Comparison of ENCODE assay signal across 8 mouse cellular contexts in the genomic region with DNA sequence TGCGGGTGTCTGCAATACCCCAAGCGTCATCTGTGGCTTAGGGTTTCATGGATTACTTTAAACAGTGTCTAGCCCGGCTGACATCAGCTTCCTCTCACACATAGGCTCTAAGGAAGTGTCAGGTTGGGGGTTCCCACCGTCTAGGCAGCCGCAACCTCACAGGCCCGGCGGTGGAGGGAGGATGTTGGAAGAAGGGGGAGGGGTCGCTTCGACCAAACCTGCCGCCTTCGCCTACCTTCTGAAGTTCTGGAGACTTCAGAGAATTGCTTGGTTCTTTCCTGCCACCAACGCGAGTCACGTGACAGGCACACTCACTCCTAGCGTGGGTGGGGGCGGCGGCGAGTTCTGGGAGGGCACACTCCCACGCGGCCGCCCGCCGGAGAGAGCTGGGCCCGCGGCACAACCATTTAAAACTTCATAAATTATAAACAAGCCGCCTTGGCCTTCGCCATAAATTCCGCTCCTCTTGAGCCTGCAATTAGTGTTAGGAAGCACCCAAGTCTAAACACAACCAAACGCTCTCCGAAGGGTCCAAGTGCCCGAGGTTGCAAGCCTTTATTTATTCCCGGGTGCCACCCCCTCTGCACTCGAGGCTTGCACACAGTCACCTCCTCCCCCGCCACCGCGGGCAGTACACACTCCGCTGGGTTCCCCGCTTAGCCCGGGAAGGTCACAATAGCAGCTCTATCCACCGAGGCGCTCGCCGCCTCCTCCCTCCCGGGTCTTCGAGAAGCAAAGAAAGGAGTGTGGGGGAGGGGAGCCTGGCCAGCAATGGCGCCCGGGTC. TPM values are rescaled to one million over a fixed set of nuclear protein-coding genes. Genes with fewer than 3 reads are reported as not detected.
DNase-seq lines count a peak whose midpoint lies in the region; ATAC-seq lines count a peak whose summit lies in the region.

No protein-coding gene starts in this region.

- peak overlapping the region; percentile 50 for H3K4me2 ChIP-seq in forebrain, embryonic 11.5 days (ENCODE audit: low read depth, low read length, severe bottlenecking)
- H3K4me2 ChIP-seq in midbrain, embryonic 13.5 days (replicated peaks) = peak overlapping the region; percentile 48

- DNase-seq in ovary, postnatal 36 days (ENCODE audit: low spot score) = peak; percentile 66
- no peak for DNase-seq in ovary, postnatal 14 days (ENCODE audit: low spot score)
- DNase-seq in forebrain, embryonic 11.5 days (ENCODE audit: low spot score) = peak; percentile 82
- peak; percentile 64 for DNase-seq in kidney, adult 18-20 months
- DNase-seq in thymus, postnatal 4 days = peak; percentile 51
- no peak for DNase-seq in right cerebral cortex, postnatal 10 days (ENCODE audit: low spot score in 2 of 2)
- DNase-seq in urinary bladder, postnatal 14 days (ENCODE audit: low spot score) = no peak

- H3K27me3 ChIP-seq in forebrain, embryonic 11.5 days (ENCODE audit: control insufficient read depth, insufficient read depth, low read length) = peaks cover 98% of the 10 kb centered on the region
- peaks cover 98% of the 10 kb centered on the region for H3K27me3 ChIP-seq in midbrain, embryonic 13.5 days

- no peak overlapping the region for H3K9ac ChIP-seq in forebrain, embryonic 11.5 days (ENCODE audit: low read length)
- no peak overlapping the region for H3K9ac ChIP-seq in midbrain, embryonic 13.5 days (replicated peaks)

- no peak overlapping the region for H3K27ac ChIP-seq in forebrain, embryonic 11.5 days (ENCODE audit: low read depth, low read length)
- H3K27ac ChIP-seq in midbrain, embryonic 13.5 days = no peak overlapping the region

- WGBS in forebrain, embryonic 11.5 days = under 1% methylated on average over 47 of the region's 47 CpGs
- under 1% methylated on average over 47 of the region's 47 CpGs for whole genome bisulfite sequencing in midbrain, embryonic 13.5 days

- no peaks in the 10 kb centered on the region for H3K36me3 ChIP-seq in forebrain, embryonic 11.5 days (ENCODE audit: control insufficient read depth, insufficient read depth, low read length)
- H3K36me3 ChIP-seq in midbrain, embryonic 13.5 days = no peaks in the 10 kb centered on the region

- no peaks in the 10 kb centered on the region for H3K9me3 ChIP-seq in forebrain, embryonic 11.5 days (ENCODE audit: control insufficient read depth, low read length)
- no peaks in the 10 kb centered on the region for H3K9me3 ChIP-seq in midbrain, embryonic 13.5 days

- H3K4me1 ChIP-seq in forebrain, embryonic 11.5 days (replicated peaks; ENCODE audit: control insufficient read depth, insufficient read depth, low read length) = peaks cover 17% of the 10 kb centered on the region
- peaks cover 26% of the 10 kb centered on the region for H3K4me1 ChIP-seq in midbrain, embryonic 13.5 days (replicated peaks)

- peak; percentile 73 for ATAC-seq in forebrain, embryonic 11.5 days (replicated peaks; ENCODE audit: low FRiP score)
- peak; percentile 71 for ATAC-seq in midbrain, embryonic 13.5 days

- peak overlapping the region; percentile 22 for H3K4me3 ChIP-seq in forebrain, embryonic 11.5 days (ENCODE audit: low read depth, low read length)
- H3K4me3 ChIP-seq in midbrain, embryonic 13.5 days (replicated peaks) = peak overlapping the region; percentile 24

RNA-seq across cellular contexts. Expression of a gene that starts 13.3 kb away (rescaled TPM):
- polyA plus RNA-seq in forebrain, embryonic 11.5 days (2014; fragmentation: Nextera tagmentation; extraction: Ambion mirVana) = not detected in 2 replicates
- 0.08 TPM in 1 of 2 replicates, not detected in the other for polyA plus RNA-seq in midbrain, embryonic 13.5 days (2015; fragmentation: Nextera tagmentation; extraction: Ambion mirVana)

RNA-seq across cellular contexts. Expression of a gene that starts 23.0 kb away (rescaled TPM):
- polyA plus RNA-seq in forebrain, embryonic 11.5 days (2014; fragmentation: Nextera tagmentation; extraction: Ambion mirVana) = not detected in 2 replicates
- not detected in 2 replicates for polyA plus RNA-seq in midbrain, embryonic 13.5 days (2015; fragmentation: Nextera tagmentation; extraction: Ambion mirVana)

RNA-seq across cellular contexts. Expression of a gene that starts 37.8 kb away (rescaled TPM):
- polyA plus RNA-seq in forebrain, embryonic 11.5 days (2014; fragmentation: Nextera tagmentation; extraction: Ambion mirVana) = not detected in 2 replicates
- polyA plus RNA-seq in midbrain, embryonic 13.5 days (2015; fragmentation: Nextera tagmentation; extraction: Ambion mirVana) = not detected in 2 replicates

RNA-seq across cellular contexts. Expression of a gene that starts 37.8 kb away (rescaled TPM):
- 0.08 and 0.19 TPM in 2 replicates for polyA plus RNA-seq in forebrain, embryonic 11.5 days (2014; fragmentation: Nextera tagmentation; extraction: Ambion mirVana)
- 0.17 TPM in 2 replicates for polyA plus RNA-seq in midbrain, embryonic 13.5 days (2015; fragmentation: Nextera tagmentation; extraction: Ambion mirVana)

RNA-seq across cellular contexts. Expression of a gene that starts 45.1 kb away (rescaled TPM):
- not detected in 2 replicates for polyA plus RNA-seq in forebrain, embryonic 11.5 days (2014; fragmentation: Nextera tagmentation; extraction: Ambion mirVana)
- 0.08 TPM in 1 of 2 replicates, not detected in the other for polyA plus RNA-seq in midbrain, embryonic 13.5 days (2015; fragmentation: Nextera tagmentation; extraction: Ambion mirVana)

Comparison
In these comparisons a context has a peak if more than half of its experiments do, and no peak if none do; other contexts are left out.
1. DNase-seq: peak in ovary, postnatal 36 days (single experiment), forebrain, embryonic 11.5 days (single experiment), kidney, adult 18-20 months (single experiment) and thymus, postnatal 4 days (single experiment); none in ovary, postnatal 14 days (single experiment), right cerebral cortex, postnatal 10 days (0 of 2) and urinary bladder, postnatal 14 days (single experiment).